Mouse (Mus musculus) adrenal gland, adult (tissue): Measurements from ENCODE around the gene Epha2.

ENCODE experiments used
- DNase-seq, 2 experiments: peaks; one replicate each; pipeline ENCODE4 v3.0.0; 2022 to 2023; ENCODE audit warnings: low spot score in 1 of 2; ENCODE audit not compliant: inconsistent age in 2 of 2

Gene Epha2

GRCm38 (mm10) chr4:141324771-141325191 lies 23.7 kb downstream of the Epha2 start:
- DNase-seq, result peak; percentile 79 to 85

DNA sequence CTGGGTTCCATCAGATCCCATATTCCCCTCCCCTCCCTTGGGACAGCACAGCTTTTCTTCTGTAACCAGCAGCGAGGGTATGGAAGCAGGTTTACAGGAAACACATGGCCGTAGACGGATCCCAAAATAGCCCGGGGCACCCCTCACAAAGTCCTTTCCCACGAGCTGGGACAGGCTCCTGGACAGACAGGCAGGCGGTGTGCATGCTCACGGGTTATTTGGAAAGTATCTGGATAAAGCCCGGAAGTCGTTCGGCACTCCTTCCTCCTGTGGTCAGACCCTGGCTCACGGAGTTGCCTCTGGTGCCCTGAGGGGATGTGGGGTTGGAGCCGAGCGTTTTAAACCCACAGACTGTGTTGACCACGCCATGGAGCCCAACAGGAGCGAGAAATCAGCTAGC lies 24.6 kb downstream of the Epha2 start:
- peak; percentile 45 to 61 for DNase-seq

- no peak for DNase-seq
Measured at GRCm38 (mm10) chr4:141327075-141327474, 26.0 kb downstream of the Epha2 start.

DNA sequence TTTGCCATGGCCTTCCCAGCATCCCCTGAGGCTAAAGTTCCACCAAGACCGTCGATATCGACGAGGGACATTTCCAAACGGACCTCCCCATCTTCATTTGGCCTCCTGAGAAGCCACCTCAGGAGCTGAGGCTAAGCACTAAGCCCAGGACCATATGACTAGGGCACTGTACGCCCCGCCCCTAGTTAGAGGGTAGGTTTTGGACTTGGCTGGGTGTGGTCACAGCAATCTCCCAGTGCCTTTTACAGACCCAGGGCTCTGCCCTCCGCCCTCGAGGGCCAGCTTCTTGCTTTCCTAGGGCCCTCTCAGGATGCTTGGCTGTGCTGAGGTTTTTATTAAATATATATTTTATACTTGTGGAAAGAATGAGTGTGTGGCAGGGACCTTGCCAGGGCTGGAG lies 27.7 kb downstream of the Epha2 start:
- no peak for DNase-seq

DNA sequence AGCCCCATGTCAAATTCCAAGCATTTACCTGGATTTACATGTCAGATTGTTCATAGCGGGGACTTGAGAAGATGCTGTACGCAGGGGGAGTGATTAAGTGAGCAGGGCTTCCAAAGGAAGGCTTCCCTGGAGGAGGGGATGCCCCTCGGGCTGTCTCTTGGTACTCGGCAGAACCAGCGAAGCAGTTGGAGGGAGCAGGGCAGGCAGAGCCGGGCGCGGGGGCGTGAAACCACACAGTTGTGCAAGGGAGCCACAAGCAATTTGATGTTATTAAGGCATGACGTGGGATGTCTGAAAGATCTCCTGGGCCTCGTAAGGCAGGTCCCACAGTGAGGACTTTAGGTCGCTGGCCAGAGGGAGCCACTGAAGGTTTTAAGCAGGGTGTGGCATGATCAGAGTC lies 28.9 kb downstream of the Epha2 start:
- no peak for DNase-seq

- no peak for DNase-seq
Measured at GRCm38 (mm10) chr4:141331446-141331845, 30.4 kb downstream of the Epha2 start.

- no peak for DNase-seq
Measured at GRCm38 (mm10) chr4:141332258-141332657, 31.2 kb downstream of the Epha2 start.

GRCm38 (mm10) chr4:141334695-141335094 lies 33.7 kb downstream of the Epha2 start:
- DNase-seq, result no peak

DNA sequence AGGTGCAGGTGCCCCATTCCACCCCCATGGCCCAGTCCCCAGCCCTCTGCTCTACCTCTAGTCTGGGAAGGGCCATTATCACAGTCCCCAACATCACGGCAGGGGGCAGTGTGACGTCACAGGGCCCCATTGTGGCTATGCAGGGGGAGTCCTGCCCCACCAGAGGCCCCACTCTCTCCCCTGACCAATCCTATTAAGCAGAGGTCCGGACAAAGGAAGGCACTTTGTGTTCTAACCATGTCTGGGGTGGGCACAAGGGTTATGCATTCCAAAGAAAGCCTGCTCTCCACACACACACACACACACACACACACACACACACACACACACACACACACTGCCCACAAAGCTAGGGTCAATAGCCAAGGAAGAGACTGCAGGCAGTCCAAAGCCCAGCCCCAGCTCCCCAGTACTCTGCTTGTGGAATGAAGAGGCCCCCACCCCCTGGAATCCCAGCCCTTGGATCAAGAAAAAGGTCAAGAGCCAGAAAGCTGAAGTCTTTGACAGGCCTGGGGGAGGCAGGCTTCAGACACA lies 34.3 kb downstream of the Epha2 start:
- no peak for DNase-seq

DNA sequence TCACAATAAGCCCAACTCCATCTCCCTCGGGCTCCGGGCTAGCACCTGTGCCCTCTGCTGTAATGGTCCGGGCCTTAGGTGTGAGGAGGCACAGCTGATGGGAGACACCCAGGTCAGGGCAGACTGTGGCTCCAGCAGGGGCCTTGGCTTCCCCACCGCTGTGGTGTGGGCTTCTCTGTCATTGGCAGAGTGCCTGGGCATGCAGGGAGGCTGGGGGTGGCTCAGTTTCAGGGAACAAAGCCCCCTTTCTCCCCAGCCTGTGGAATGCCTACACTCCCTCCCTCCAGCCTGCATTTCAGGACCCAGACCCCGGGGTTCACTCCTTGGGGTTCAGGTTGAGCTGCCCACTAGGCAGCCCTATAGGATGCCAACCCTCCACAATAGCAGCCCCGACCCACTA lies 35.2 kb downstream of the Epha2 start:
- no peak for DNase-seq

DNA sequence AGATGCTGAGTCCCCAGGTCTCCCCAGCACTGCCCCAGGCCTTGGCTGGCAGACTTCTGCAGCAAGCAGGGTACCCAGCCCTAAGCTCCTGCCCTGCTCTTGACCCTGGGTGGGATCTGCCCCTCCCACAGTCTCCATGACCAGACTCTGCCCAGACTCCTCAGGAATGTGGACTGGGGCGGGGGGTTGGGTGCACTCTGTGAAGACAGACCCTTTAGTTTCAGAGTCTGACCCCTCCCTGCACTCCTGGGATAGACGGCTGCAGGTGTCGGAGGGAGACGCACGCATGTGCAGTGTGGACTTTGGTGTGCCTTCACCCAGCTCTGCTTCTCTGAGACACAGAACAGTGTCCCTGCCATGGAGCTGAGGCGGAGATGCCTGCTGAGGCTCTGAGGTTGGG lies 36.9 kb downstream of the Epha2 start:
- no peak for DNase-seq

GRCm38 (mm10) chr4:141338853-141339252 lies 37.8 kb downstream of the Epha2 start:
- no peak for DNase-seq

DNA sequence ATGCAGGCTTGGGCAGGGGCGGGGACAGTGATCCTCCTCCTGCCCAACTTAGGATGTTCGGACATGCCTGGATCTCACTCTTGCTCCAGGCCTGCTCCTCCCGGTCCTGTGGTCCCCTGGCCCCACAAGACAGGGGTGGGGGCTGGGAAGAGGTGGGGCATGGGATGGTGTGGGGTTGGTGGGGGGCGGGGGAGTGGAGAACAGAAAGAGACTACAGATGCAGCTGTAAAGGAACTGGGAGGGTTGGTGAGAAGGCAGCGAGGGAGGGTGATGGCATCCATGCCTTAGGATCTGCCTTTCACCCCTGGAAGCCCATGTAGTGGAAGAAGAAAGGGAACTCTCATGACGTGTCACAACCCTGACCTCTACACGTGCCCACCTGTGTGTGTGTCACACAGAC lies 40.4 kb downstream of the Epha2 start:
- no peak for DNase-seq

- DNase-seq, result no peak
Measured at GRCm38 (mm10) chr4:141343515-141343914, 42.5 kb downstream of the Epha2 start.

GRCm38 (mm10) chr4:141345219-141345618 lies 44.2 kb downstream of the Epha2 start:
- DNase-seq, result no peak

DNA sequence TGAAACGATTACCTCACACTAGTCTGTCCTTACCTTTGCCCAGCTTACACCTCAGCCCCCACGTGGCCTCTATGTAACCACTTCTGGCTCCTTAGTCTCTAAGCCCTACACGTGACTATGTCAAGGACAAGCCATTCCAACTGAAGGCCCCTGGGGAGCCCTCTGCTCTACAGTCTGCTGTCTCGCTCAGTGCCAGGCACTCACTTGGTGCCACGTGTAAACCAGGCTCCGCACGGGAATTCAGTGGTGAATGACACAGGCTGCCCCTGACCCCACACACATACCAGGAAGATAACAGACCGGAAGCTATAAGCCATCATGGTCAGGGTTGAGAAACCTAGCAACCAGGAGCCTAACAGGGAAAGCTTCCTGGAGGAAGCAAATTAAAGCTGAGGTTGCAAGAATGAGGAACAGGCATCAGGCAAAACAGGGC lies 46.3 kb downstream of the Epha2 start:
- DNase-seq, result peak in 1 of 2 experiments; percentile 67

GRCm38 (mm10) chr4:141348616-141349015 lies 47.6 kb downstream of the Epha2 start:
- no peak for DNase-seq

- DNase-seq, result no peak
Measured at GRCm38 (mm10) chr4:141350015-141350414, 49.0 kb downstream of the Epha2 start.

- DNase-seq, result no peak
Measured at GRCm38 (mm10) chr4:141351972-141352371, 50.9 kb downstream of the Epha2 start.

GRCm38 (mm10) chr4:141352986-141353385 lies 51.9 kb downstream of the Epha2 start:
- no peak for DNase-seq

DNA sequence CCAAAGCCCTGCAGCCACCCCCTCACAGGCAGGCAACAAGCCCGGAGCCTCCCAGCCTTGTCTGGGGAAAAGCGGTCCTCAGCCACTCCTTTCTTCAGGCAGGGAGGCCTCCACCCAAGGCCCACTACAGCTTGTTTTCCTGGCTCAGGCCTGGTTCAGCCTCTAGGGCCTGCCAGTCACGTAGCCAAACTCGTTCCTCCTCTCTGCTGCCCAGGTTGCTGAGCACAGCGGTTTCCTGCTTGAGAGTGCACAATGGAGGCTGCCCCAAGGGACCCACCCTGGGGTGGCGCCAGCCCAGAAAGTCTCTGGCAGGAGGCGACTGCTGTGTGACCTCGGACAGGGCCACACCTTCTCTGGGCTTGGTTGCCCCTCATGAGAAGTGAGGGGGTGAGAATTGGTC lies 52.8 kb downstream of the Epha2 start:
- DNase-seq, result no peak

DNA sequence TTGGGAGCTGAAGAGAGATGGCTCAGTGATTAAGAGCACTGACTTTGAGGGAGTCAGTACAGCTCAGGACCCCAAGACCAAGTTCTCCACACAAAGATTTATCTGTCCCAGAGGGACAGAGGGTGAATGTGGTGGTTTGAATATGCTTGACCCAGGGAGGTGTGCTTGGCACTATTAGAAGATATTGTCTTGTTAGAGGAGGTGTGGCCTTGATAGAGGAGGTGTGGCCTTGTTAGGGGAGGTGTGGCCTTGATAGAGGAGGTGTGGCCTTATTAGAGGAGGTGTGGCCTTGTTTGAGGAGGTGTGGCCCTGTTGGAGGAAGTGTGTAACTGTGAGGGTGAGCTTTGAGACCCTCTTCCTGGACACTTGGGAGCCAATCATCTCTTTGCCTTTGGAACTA lies 56.8 kb downstream of the Epha2 start:
- DNase-seq, result no peak

- DNase-seq, result no peak
Measured at GRCm38 (mm10) chr4:141359222-141359621, 58.2 kb downstream of the Epha2 start.

DNA sequence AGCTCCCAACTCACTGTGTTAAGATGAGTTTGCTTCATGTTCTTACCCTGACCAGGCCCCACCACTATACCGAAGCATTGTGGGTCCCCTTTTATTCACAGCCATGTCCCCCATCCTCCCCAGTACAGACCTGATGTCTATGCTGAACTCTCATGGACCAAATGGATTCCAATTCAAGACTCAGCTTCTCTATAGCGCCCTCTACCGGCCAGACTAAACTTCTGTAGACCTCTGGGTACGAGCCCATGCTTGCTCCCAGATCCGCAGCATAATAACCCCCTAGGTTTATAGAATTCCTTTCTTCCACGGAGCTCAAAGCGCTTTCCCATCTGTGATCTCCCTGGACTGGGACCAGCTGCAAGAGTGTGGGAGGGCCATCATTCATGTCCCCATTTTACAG lies 59.8 kb downstream of the Epha2 start:
- peak; percentile 41 to 82 for DNase-seq
